In the genomic region with DNA sequence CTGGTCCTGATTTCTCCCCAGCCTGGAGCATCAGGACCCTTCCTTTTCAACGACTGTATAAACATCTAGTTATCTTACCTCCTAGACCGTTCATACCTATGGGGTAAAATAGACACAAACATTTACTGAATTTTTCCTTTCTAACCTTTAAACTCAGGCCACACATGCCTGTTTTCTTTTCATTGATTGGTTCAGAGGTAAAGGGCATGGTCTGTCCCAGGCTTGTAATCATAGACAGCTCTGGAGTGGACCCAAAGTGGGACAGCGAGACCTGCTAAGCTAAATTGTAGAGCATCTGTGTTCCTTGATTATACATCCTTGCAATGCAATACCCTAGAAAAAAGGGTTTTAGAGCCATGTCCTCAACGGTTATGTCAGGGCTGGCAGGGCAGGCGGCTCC, we compare ENCODE assay signal across 35 mouse cellular contexts. TPM values are rescaled to one million over a fixed set of nuclear protein-coding genes. Genes with fewer than 3 reads are reported as not detected.
"Had no signal": no experiment of that assay in that cellular context is flagged by ENCODE, and none has a peak within 500 bp of the region (broad histone marks: within the 10 kb centered on the region; RNA-seq: fewer than 3 reads in every experiment).

No protein-coding gene starts in this region.

- H3K36me3 ChIP-seq: heart, embryonic 13.5 days; heart, embryonic 15.5 days; hindbrain, embryonic 12.5 days; intestine, embryonic 15.5 days; limb, embryonic 10.5 days; limb, embryonic 12.5 days; liver, embryonic 13.5 days had no signal

- H3K27me3 ChIP-seq: heart, embryonic 13.5 days; heart, embryonic 15.5 days; hindbrain, embryonic 12.5 days; intestine, embryonic 15.5 days; limb, embryonic 12.5 days; liver, embryonic 13.5 days had no signal

- H3K27ac ChIP-seq: heart, embryonic 13.5 days; heart, embryonic 15.5 days; hindbrain, embryonic 12.5 days; hindbrain, embryonic 14.5 days; intestine, embryonic 15.5 days; left cerebral cortex, adult 2 months; limb, embryonic 10.5 days; limb, embryonic 12.5 days; liver, embryonic 13.5 days had no signal

- H3K4me2 ChIP-seq: heart, embryonic 11.5 days; heart, embryonic 13.5 days; heart, embryonic 15.5 days; hindbrain, embryonic 12.5 days; hindbrain, embryonic 14.5 days; intestine, embryonic 15.5 days; limb, embryonic 12.5 days; liver, embryonic 13.5 days had no signal

- H3K9me3 ChIP-seq: heart, embryonic 13.5 days; heart, embryonic 15.5 days; hindbrain, embryonic 12.5 days; intestine, embryonic 15.5 days; limb, embryonic 10.5 days; limb, embryonic 12.5 days; liver, embryonic 13.5 days had no signal

- ATAC-seq: hindbrain, embryonic 16.5 days; inflammation-experienced regulatory T-cells, adult 6 months; intestine, embryonic 15.5 days; intestine, postnatal 0 days had no signal

- DNase-seq: gastrocnemius, postnatal 14 days; gastrocnemius, postnatal 36 days; heart, adult 11 months; heart, postnatal 14 days; heart, postnatal 36 days; kidney, adult 18-20 months; kidney, adult 8-10 months; kidney, postnatal 10 days; kidney, postnatal 25 days; kidney, postnatal 4 days; liver, embryonic 13.5 days; lung, adult 18-20 months had no signal

- H3K4me3 ChIP-seq: heart, embryonic 13.5 days; heart, embryonic 15.5 days; hindbrain, embryonic 12.5 days; intestine, embryonic 15.5 days; left cerebral cortex, adult 2 months; limb, embryonic 10.5 days; limb, embryonic 12.5 days; liver, embryonic 13.5 days had no signal

- H3K4me1 ChIP-seq: hindbrain, embryonic 12.5 days; limb, embryonic 10.5 days; limb, embryonic 12.5 days had no signal

- H3K9ac ChIP-seq: heart, embryonic 13.5 days; heart, embryonic 15.5 days; hindbrain, embryonic 12.5 days; hindbrain, embryonic 14.5 days; intestine, embryonic 15.5 days; limb, embryonic 12.5 days; liver, embryonic 13.5 days had no signal

RNA-seq across cellular contexts. Expression of a gene that starts 54.6 kb away (rescaled TPM):
- total RNA-seq: gastrocnemius, adult 18-20 months; gastrocnemius, adult 8-10 months; gastrocnemius, postnatal 14 days; gastrocnemius, postnatal 36 days; heart, adult 8-10 months; heart, postnatal 14 days; heart, postnatal 36 days; hematopoietic stem cell, adult 5-6 weeks; layer of hippocampus, postnatal 10 days; layer of hippocampus, postnatal 25 days; left cerebral cortex, adult 2 months; left cerebral cortex, postnatal 14 days; left cerebral cortex, postnatal 36 days had no signal
- polyA plus RNA-seq: gonadal fat pad, adult 2 months; heart, embryonic 11.5 days; heart, embryonic 13.5 days; heart, embryonic 15.5 days; heart, postnatal 0 days; hindbrain, embryonic 12.5 days; hindbrain, embryonic 14.5 days; hindbrain, embryonic 16.5 days; inflammation-experienced regulatory T-cells, adult 6 months; intestine, embryonic 15.5 days; intestine, postnatal 0 days; kidney, embryonic 14.5 days; limb, embryonic 10.5 days; limb, embryonic 12.5 days; liver, embryonic 13.5 days had no signal
